Mouse (Mus musculus) ES-E14 (cell line): Measurements from ENCODE around the gene Vrk1. TPM values are rescaled to one million over a fixed set of nuclear protein-coding genes. Genes with fewer than 3 reads are reported as not detected.

Experiments
- DNase-seq: peaks from one replicate; pipeline ENCODE4 v3.0.0-alpha.2; 2013; ENCODE audit warnings: low read depth, low spot score
- H3K27ac ChIP-seq: 2 replicates; pipeline ENCODE4 v1.5.1; 2012; ENCODE audit warnings: low read depth, mild to moderate bottlenecking, low read length, moderate library complexity, mixed read lengths; ENCODE audit not compliant: poor library complexity, insufficient read depth, severe bottlenecking
- H3K36me3 ChIP-seq: 2 replicates; pipeline ENCODE4 v1.6.1; 2012; ENCODE audit warnings: mild to moderate bottlenecking, low read length, moderate library complexity, mixed read lengths; ENCODE audit not compliant: control insufficient read depth, poor library complexity, insufficient read depth, severe bottlenecking
- H3K4me1 ChIP-seq, 2 experiments: fragments of 150-350 bp in 1 of 2; sonication (generic) in 1 of 2; 2 replicates each; pipeline ENCODE4 v1.6.1; 2012; ENCODE audit warnings: low read length in 2 of 2, mild to moderate bottlenecking in 1 of 2, mixed read lengths in 1 of 2; ENCODE audit not compliant: control insufficient read depth in 2 of 2, insufficient read depth in 2 of 2, poor library complexity in 1 of 2
- H3K4me3 ChIP-seq, 2 experiments: fragments of 150-350 bp in 1 of 2; sonication (generic) in 1 of 2; 2 replicates each; pipeline ENCODE4 v1.5.1; 2012; ENCODE audit warnings: low read length in 2 of 2, low read depth in 1 of 2, mild to moderate bottlenecking in 1 of 2, mixed read lengths in 1 of 2; ENCODE audit not compliant: insufficient read depth in 1 of 2, poor library complexity in 1 of 2, severe bottlenecking in 1 of 2
- H3K9ac ChIP-seq: 2 replicates; pipeline ENCODE4 v1.6.1; 2012; ENCODE audit warnings: low read depth, mild to moderate bottlenecking, low read length, mixed read lengths; ENCODE audit not compliant: poor library complexity, insufficient read depth, severe bottlenecking
- H3K9me3 ChIP-seq: fragments of 150-350 bp; sonication (generic); 2 replicates; pipeline ENCODE4 v1.6.1; 2012; ENCODE audit warnings: low read depth, mild to moderate bottlenecking, low read length; ENCODE audit not compliant: control insufficient read depth, insufficient read depth
- CHD2 ChIP-seq: IDR thresholded peaks from 2 replicates; pipeline ENCODE4 v1.6.1; 2014; ENCODE audit warnings: mild to moderate bottlenecking, low read depth, low read length, inconsistent platforms
- HCFC1 ChIP-seq: IDR thresholded peaks from 2 replicates; pipeline ENCODE4 v1.6.1; 2012; ENCODE audit warnings: low read length, inconsistent platforms, borderline replicate concordance; ENCODE audit not compliant: insufficient read depth
- MAFK ChIP-seq: IDR thresholded peaks from 2 replicates; pipeline ENCODE4 v1.6.1; 2014; ENCODE audit warnings: mild to moderate bottlenecking, low read depth, low read length, inconsistent platforms; ENCODE audit not compliant: insufficient read depth
- ZC3H11A ChIP-seq: IDR thresholded peaks from 2 replicates; pipeline ENCODE4 v1.6.1; 2012; ENCODE audit warnings: low read depth, mild to moderate bottlenecking, inconsistent platforms, low read length, borderline replicate concordance
- ZNF384 ChIP-seq: IDR thresholded peaks from 2 replicates; pipeline ENCODE4 v1.6.1; 2012; ENCODE audit warnings: low read depth, low read length, inconsistent platforms
- in situ Hi-C, 2 experiments: fragments of 600-800 bp; cut with MboI; formaldehyde crosslinking; loops; one replicate each; pipeline ENCODE4 v1.15.1; 2025; ENCODE audit warnings: low sequenced_read_pairs in 2 of 2, inconsistent platforms in 1 of 2; ENCODE audit not compliant: unreplicated experiment in 2 of 2
- total RNA-seq: library from RNA; depleted of rRNA; stranded (reverse); fragments of 300-350 nt; gene quantifications from 2 replicates; pipeline ENCODE4 v1.2.3, GENCODE M21; 2012; rRNA removed

Gene Vrk1
- total RNA-seq, 1 experiment: 56.6 TPM

DNA sequence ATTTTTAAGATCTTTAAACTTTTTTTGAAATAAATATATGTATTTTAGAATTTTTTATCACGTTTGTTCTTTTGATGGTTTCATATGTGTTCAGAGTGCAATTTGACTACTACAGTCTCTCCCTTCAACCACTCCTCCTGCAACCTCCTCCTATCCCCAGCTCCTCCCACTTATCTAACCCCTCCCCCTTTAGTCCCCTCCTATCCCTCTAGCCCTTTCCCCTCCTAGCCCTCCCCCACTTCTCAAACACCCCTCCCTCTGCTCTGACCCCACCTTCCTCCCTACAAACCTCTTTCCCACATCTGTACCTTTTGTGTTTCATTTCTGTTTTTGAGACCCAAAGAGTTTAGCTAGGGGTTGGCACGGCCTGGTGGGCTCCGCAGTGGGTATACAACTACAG lies 114.6 kb downstream of the Vrk1 start:
- H3K4me1 ChIP-seq: peaks cover 0 to 2% of the 10 kb centered on the region in 2 experiments; a peak in 1 of 4 replicates
- no peak for TF ChIP-seq CHD2
- TF ChIP-seq ZNF384: no peak
- TF ChIP-seq MAFK: no peak
- no peak for TF ChIP-seq ZC3H11A
- TF ChIP-seq HCFC1: no peak
- no peaks in the 10 kb centered on the region for H3K9me3 ChIP-seq
- DNase-seq: no peak
- no peak overlapping the region for H3K27ac ChIP-seq
- H3K9ac ChIP-seq: no peak overlapping the region
- H3K36me3 ChIP-seq: no peaks in the 10 kb centered on the region
- in situ Hi-C loops: no loop called here
- H3K4me3 ChIP-seq: no peak overlapping the region

Other genes starting within 250 kb of the Vrk1 start
- 95.9 and 131 TPM in 2 replicates for gene Papola, start 225.5 kb upstream of the Vrk1 start, total RNA-seq